Comparison of ENCODE assay signal across 13 mouse cellular contexts in the genomic region with DNA sequence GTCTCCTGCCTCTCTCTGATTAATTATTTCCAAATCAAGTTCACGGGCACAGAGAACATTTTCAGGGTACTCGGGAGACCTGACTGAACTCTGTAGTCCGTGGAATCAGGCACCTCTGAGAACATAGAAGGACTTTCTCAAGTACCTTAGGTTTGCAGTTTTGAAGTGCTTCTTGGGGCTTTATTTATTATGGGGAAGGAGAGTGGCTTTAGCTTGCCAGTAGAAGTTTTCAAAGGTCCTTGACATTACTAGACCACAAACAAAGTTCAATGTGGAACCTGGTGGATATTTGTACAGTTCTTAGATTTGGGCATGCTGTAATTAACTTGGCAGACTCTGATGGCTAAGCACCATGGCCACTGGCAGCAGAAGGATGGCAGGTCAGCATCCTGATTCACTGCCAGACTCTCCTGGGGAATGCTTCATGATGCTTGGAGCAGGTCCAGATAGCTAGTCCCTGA.
A peak's percentile ranks its signal among the peaks of the same experiment; 100 is the strongest.
DNase-seq lines count a peak whose midpoint lies in the region; ATAC-seq lines count a peak whose summit lies in the region.
"Had no signal": no experiment of that assay in that cellular context is flagged by ENCODE, and none has a peak within 500 bp of the region (broad histone marks: within the 10 kb centered on the region; RNA-seq: fewer than 3 reads in every experiment).

No protein-coding gene starts in this region.

- DNase-seq in kidney, adult 9 months = peak; percentile 51
- peak; percentile 8 for DNase-seq in adrenal gland, postnatal 25 days
- peak; percentile 17 for DNase-seq in cerebellum, adult 9-10 months
- peak; percentile 45 for DNase-seq in lung, postnatal 10 days
- DNase-seq: heart, adult 11 months; heart, postnatal 4 days had no signal

- no peak overlapping the region for H3K4me3 ChIP-seq in kidney, embryonic 15.5 days (replicated peaks)
- H3K4me3 ChIP-seq: embryonic facial prominence, embryonic 13.5 days; intestine, embryonic 15.5 days; limb, embryonic 15.5 days had no signal

- WGBS in kidney, embryonic 15.5 days = 64% methylated on average over 3 of the region's 3 CpGs

- no peaks in the 10 kb centered on the region for H3K36me3 ChIP-seq in kidney, embryonic 15.5 days
- H3K36me3 ChIP-seq: embryonic facial prominence, embryonic 13.5 days; intestine, embryonic 15.5 days; limb, embryonic 15.5 days had no signal

- ATAC-seq in kidney, embryonic 15.5 days (replicated peaks; ENCODE audit: low FRiP score) = no peak
- ATAC-seq in megakaryocyte, adult 5-6 weeks (ENCODE audit: poor library complexity, severe bottlenecking) = no peak
- ATAC-seq in megakaryocyte progenitor cell, adult 5-6 weeks (replicated peaks; ENCODE audit: poor library complexity) = no peak
- ATAC-seq: forebrain, embryonic 16.5 days; intestine, embryonic 15.5 days had no signal

- H3K4me1 ChIP-seq in kidney, embryonic 15.5 days = no peaks in the 10 kb centered on the region
- H3K4me1 ChIP-seq: embryonic facial prominence, embryonic 13.5 days; intestine, embryonic 15.5 days; limb, embryonic 15.5 days had no signal

- H3K27me3 ChIP-seq in kidney, embryonic 15.5 days = no peaks in the 10 kb centered on the region
- H3K27me3 ChIP-seq: embryonic facial prominence, embryonic 13.5 days; intestine, embryonic 15.5 days; limb, embryonic 15.5 days had no signal

- no peaks in the 10 kb centered on the region for H3K9me3 ChIP-seq in kidney, embryonic 15.5 days (replicated peaks)
- H3K9me3 ChIP-seq: embryonic facial prominence, embryonic 13.5 days; intestine, embryonic 15.5 days; limb, embryonic 15.5 days had no signal

- no peak overlapping the region for H3K9ac ChIP-seq in kidney, embryonic 15.5 days
- H3K9ac ChIP-seq: embryonic facial prominence, embryonic 13.5 days; intestine, embryonic 15.5 days; limb, embryonic 15.5 days had no signal

- H3K27ac ChIP-seq in kidney, embryonic 15.5 days = no peak overlapping the region
- H3K27ac ChIP-seq: embryonic facial prominence, embryonic 13.5 days; intestine, embryonic 15.5 days; limb, embryonic 15.5 days had no signal

- H3K4me2 ChIP-seq in kidney, embryonic 15.5 days = no peak overlapping the region
- H3K4me2 ChIP-seq: embryonic facial prominence, embryonic 13.5 days; intestine, embryonic 15.5 days; limb, embryonic 15.5 days had no signal
